Mouse (Mus musculus) heart, postnatal 4 days (tissue): ENCODE measurements at regions not wholly inside any gene's neighbourhood (a gene's known extent, or its start where the extent isn't known, plus 50 kb on each side); places are given as distances from the start of the nearest gene placed in this dataset.

Source experiments
- DNase-seq: peaks from one replicate; pipeline ENCODE4 v3.0.0; 2021
- microRNA-seq, 2 experiments: library from miRNA; unstranded; fragments of <30 nt; microRNA quantifications; one replicate each; pipeline ENCODE4 v1.2.0; 2021 to 2022

DNA sequence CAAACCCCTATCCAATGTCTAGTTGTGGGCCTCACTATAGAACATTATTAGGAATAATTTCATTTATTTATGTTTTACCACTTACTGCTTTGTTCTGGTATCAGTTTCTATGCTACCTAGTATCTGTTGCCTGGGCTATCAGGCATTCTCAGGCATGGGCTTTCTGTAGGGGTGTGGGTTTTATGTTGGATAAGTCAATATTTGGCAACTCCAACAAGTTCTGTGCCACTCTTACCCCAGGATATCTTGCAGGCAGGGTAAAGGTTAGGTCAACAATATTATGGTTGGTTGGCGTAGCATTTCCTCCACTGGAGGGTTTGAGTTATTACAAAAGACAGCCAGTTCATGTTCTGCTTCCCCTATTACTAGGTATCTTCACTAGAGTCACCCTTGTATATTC is 65.8 kb downstream of the Smim10l1 start:
- DNase-seq: no peak

DNA sequence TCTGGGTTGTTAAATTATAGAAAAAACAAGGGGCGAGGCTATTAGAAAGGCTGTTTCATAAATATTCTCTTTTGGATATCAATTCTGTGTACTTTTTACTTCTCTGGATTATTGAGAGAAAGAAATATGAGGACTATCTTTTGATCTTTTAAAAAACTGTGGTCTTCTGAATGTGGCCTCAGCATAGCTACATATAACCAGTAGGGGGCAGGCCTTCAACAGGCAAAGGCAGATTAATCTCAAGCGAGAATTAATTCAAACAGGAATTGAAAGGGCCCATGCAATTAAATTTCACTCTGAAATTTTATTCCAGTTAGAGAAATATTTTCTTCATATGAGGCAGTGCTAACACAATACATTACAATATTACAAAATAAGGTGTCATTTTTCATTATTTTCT is 66.6 kb downstream of the Smim10l1 start:
- DNase-seq: no peak

DNA sequence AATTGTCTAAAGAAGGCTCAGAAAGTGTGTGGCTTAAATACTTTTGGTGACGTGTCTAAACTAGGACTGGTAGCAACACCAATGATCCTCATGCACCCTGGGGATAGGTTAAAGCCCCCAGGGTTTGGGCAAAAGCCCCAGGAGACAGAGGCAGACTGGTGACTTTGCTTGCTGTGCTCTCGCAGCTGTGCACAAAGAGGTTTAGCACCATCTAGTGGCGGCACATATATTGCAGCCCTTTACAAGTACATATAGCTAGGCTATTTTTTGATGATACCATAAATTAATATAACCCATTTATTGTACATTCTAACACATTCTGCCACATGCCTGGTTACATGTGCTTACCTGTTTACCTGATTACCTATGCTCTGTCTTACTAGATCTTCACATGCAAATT is 85.8 kb upstream of the 5530400C23Rik start:
- peak; percentile 67 for DNase-seq

Small RNA genes lying in the stretch of these regions (microRNA-seq; reads per million reads assigned to microRNA genes)
- gene Gm23403 (0 reads per million in 2 experiments), gene Gm25019 (0 reads per million in 2 experiments)
